Mouse (Mus musculus): Measurements from ENCODE around the gene Gm44973. TPM values are rescaled to one million over a fixed set of nuclear protein-coding genes. Genes with fewer than 3 reads are reported as not detected.
A peak's percentile ranks its signal among the peaks of the same experiment; 100 is the strongest.
"Not testable (repeated sequence)": the region's sequence is repeated elsewhere in the genome, so short reads cannot be mapped to it uniquely, and the experiment has no call there.

Gm44973 gene
- total RNA-seq, 4 experiments from 2014 or later: not detected

DNA sequence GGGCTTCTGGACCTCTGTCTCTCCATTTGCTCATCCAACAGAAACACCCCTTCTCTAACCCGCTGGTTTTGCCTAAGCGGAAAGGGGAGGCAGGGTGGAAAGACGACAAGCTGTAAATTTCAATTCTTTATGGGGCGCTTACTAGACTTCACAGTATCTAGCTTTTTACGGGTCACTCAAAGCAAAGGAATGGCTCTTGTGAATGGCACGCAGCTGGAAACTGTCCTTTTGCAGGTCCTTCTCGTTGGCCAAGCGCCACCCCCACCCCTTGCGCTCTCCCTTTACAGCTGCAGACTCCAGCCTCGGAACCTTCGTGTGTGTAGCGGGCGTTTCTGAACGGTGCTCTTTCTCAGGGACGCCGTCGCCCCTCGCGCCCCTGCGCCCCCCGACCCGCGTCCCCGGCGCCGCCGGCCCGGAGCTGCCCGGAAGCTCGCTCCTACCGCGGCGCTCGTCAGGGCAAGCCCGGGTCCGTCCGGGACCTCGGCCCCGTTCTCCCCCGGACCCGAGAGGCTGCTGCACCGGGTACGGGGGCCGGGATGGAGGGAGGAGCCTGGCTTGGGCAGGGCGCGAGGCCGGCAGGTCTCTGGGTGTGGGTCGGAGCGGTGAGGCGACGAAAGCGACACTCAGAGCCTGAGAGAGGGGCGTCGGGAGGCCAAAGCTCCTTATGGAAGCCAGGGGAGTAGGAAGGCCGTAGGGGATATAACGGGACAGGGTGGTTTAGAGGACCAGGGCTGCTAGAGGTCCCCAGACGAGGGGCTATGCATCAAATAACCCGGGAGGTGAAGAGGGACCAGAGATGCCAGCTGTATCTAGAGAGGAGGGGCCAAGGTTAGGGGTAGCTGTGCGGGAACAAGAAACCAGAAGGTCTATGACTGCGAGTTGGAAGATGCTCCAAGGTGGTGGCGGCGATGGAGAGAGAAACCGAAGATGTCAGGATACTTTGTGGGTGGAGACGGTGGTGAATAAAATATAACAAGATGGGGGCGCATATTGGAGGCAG, 36.2 kb downstream of the Gm44973 start, which contains the start of gene Zfp580:
TSS of gene Zfp580 (plus strand) at position 346 of the 1,000 bp plus-strand sequence.
- DNase-seq (ENCODE audit: low spot score in 2 of 2): peak in 1 of 2 experiments; percentile 76

DNA sequence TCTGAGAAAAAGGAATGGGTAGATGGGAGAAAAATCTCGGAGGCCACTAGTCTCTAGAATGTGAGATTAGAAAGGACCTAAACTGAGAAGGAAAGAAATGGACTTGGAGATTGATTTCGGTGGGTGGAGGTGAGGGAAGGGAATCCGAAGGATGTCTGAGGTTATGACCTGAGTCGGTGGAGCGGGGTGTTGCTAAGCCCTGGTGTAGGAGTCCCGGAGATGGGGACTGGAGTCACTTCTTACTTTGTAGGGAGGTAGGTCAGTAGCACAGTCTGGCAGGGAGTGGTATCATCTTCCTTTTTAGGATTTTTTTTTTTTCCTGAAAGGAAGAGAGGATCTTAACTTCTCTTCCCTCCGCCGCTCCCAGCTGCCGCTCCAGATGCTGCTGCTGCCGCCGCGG, 37.1 kb downstream of the Gm44973 start:
- no peak for DNase-seq (ENCODE audit: low spot score in 2 of 2)

DNA sequence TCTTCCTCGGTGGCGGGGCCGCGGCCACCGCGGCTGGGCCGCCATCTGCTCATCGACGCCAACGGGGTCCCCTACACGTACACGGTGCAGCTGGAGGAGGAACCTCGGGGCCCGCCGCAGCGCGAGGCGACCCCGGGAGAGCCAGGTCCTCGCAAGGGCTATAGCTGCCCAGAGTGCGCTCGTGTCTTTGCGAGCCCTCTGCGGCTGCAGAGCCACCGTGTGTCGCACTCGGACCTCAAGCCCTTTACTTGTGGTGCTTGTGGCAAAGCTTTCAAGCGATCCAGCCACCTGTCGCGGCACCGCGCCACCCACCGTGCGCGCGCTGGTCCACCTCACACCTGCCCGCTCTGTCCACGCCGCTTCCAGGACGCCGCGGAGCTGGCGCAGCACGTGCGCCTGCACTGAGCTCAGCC, 37.6 kb downstream of the Gm44973 start:
- no peak for DNase-seq (ENCODE audit: low spot score in 2 of 2)

DNA sequence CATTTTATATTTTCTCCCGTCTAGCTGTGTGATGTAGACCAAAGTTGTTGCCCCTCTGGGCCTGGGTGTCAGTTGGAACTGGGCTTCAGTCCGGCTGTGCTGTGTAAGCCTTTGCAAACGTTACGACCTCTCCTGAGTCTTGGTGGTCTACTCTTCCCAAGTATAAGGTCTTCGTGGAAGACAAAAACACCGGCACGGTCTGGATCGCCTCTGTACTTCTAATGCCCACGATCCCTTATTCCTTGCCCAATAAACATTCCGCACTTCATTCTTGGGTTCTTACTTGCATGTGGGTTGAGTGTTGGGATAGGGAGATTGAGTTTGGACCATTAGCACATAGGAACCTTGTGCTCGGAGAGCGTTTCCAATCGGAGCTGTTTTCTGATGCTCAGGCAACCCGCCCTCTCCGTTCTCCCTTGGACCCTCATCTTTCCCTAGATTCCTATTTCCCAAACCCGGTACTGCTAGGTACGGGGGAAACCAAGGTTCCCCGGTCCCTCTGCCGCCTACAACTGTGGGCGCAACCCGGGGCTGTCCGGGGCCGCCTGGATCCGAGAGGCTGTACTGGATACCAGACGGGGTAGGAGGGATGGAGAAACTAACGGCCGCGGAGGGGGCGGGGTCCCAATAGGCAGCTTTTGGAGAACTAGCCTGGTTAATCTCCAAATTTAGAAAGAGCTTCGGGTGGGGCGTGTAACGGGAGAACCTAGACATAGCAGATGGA, 38.3 kb downstream of the Gm44973 start:
- DNase-seq (ENCODE audit: low spot score in 2 of 2): no peak

DNA sequence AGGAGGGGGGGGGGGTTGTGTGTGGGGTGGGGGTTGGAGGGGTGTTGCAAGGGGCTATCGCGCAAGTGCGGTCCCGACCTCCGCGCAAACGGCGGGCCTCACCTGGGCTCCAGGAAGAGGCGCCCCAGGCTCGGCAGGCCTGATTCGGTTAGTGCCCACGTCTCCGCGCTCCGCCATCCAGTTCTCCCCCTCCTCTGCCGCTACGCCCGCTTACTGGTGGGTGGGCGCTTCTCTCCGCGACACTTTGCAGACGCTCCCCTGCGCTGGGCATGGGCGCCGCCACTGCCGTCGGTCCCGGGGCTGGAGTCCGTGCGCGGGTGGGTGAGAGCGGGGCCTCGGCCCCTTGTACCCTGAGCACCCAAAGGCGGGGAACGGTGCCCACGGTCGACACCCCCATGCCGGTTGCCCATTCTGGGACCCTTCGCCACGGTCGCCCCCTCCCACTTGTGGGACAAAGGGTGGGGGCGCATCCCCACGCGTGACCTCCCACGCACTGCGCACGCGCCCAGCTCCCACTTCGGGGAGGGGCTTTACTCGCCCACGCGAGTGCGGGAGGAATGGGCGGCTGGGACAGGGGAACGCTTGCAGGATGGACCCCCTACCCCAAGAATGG, 41.5 kb downstream of the Gm44973 start:
- DNase-seq (ENCODE audit: low spot score in 2 of 2): peak in 1 of 2 experiments; percentile 54

DNA sequence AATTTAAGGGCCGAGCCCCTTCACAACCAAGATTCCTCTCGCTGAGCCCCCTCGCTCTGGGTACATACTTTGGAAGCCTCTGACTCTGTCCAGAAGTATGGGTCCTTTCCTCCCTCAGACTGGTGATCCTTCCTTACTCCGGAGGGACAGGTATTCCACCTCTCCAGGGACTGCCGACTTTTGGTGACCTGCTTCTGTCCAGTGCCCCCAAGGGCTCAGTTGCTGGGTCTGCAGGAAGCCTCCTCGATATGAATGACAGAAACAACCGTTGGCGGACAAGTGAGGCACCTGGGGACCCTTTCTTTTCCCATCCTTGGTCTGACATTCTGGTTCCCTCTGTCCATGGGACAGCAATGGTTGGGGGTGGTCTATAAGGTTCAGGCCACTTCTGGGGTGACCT, 42.1 kb downstream of the Gm44973 start:
- DNase-seq (ENCODE audit: low spot score in 2 of 2): no peak

DNA sequence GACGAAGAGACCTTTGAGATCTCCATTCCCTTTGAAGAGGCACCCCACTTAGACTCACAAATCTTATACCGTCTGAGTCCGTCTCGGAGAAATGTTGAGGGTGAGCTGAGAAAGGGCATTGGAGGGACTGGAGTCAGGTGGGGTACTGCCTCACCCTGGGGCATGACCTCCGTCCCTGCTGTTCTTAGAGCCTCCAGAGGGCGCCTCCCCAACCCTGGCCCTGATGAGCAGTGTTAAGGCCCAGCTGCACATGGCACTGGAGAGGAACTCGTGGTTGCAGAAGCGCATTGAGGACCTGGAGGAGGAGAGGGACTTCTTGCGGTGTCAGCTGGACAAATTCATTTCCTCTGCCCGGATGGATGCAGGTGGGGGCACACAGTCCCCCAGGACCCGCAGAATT, 42.5 kb downstream of the Gm44973 start:
- no peak for DNase-seq (ENCODE audit: low spot score in 2 of 2)

DNA sequence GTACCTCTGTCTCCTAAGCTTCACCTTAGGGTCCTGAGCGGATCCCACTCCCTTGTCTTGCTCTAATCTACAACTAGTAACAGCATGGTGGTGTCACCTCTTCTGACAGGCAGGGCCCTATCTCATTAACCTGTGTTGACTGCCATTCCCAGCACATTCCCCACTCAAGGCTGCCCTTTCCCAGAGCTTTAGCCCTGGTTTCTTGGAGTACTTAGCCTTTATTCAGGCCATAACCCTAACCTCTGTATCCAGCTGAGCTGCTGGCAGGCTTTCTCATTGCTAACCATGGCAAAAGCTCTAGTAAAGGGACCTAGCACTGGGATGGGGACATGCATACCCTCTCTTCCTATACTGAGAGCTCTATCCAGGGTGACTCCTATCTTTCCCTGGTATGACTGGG, 43.3 kb downstream of the Gm44973 start:
- no peak for DNase-seq (ENCODE audit: low spot score in 2 of 2)

DNA sequence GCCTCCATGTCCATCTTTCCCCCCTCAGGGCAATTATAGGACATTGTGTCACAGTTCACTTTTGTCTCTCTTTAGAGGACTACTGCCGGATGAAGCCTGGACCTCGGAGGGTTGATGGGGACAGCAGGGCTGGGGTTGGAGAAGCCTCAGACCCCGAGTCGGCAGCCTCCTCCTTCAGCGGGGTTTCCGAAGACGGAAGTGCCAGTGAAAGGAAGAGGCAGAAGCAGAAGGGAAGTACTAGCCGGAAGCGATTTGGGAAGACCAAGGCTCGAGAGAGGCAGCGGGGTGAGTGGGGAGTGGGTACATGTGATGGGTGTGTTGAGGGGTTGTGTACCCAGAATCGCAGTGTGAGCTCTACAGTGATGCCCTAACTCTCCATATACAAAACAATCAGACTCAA, 44.1 kb downstream of the Gm44973 start:
- DNase-seq (ENCODE audit: low spot score in 2 of 2): no peak

DNA sequence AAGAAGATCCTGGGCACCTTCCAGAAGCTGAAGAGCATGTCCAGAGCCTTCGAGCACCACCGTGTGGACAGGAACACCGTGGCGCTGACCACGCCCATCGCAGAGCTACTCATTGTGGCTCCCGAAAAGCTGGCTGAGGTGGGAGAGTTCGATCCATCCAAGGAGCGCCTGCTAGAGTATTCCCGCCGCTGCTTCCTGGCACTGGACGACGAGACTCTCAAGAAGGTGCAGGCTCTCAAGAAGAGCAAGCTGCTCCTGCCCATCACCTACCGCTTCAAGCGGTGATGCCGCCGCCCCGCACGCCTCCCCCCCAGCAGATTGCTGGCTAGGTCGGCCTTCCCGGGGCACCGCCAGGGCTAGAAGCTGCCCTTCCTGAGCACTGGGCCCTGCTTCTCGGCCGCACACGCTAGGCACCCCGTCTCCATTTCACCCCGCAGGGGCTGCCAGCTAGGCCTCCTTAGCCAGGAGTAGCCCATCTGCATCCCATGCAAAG, 45.0 kb downstream of the Gm44973 start:
- DNase-seq (ENCODE audit: low spot score in 2 of 2): peak in 1 of 2 experiments; percentile 82

DNA sequence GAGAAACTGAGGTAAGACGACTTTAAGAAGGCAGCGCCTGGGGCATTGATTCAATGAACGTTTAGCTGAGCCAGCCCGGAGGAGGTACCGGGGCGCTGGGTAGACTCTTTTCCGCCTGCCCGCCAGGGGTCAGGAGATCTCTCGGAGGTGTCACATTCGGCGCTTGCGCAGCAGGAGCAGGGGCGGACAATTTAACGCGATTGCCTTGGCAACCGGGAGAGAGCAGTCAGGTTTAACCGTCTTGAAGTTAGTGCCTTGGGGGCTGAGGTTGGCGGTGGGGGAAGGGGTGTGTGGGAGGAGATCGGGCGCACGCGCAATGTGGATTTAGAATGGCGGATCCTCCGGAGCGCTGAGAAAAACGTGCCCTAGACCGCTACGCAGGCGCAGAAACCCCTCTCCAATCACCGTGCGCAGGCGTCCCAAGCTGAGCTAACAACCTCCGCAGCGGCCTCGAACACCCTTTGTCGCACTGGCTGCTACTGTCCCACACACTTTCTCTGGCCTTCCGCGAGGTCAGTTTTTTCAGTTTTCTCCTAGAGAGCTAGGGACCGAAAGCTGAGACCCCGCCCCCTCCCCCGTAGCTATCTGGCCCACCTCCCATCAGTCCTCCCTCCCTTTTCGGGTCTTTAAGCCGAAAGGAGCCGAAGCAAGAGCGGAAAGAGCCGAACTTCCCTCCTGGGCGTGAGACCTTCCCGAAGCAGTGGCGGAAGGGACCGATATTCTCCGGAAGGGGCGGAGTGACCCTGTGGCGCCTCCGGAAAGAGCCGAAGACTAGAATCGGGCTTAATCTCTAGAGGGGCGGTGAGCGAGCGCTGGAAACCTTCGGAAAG, 45.9 kb downstream of the Gm44973 start:
- DNase-seq (ENCODE audit: low spot score in 2 of 2): peak; percentile 96 to 98

DNA sequence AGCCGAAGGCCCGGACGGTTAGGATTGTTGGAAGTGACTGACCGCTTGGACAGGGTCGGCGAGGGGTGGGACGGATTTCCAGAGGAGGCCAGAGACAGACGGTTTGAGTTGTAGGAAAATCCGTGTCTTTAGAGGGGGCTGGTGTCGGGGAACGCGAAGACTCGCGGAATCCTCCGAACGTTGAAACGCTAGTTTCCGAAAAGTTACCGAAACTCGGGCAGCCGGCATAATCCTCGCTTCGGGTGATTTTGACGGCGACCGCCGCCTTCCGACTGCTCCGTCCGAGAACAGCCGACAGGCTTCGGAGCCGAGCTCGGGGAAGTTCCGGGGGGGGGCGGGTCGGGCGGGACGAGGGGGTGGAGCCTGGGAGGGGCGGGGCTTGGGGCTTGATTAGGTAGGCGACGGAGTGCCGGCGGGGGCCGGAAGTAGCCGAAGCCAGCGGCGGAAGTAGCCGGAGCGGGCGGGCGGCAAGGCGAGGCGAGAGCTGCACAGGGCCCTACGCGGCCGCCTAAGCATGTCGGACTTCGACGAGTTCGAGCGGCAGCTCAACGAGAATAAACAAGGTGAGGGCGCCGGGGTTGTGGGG, 46.6 kb downstream of the Gm44973 start, which contains the start of gene U2af2:
TSS of gene U2af2 (plus strand) at position 370 of the 586 bp plus-strand sequence.
- DNase-seq (ENCODE audit: low spot score in 2 of 2): peak; percentile 82 to 92

DNA sequence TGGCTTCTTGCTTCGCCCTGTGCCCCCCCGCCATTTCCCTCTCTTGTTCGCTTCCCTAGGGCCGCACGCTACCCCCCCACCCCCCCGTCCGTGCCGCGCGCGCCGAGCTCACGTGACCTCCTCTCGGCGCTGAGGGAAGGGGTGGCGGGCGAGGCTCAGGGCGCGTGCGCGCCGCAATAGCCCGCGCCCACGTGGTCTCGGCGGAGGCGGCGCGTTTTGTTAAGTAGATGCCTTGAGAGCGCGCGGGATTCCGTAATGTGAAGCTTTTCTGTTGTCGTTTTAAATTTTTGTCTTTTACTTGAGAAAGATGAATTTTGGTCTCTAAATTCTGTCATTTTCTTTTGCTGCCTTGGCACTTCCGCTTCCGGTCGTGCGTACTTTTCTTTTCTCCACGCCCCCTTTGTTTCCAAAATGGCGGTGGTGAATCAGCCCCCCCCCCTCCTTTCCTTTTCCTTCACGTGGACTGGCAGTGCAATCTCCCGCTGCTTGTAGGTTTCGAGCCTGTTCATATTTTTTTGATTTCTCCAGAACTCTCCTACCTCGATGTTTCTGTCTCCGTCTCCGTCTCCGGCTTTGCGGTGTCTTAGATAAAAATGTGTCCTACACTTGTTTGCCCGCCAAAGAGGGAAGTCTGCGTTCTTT, 47.2 kb downstream of the Gm44973 start:
- DNase-seq (ENCODE audit: low spot score in 2 of 2): no peak

DNA sequence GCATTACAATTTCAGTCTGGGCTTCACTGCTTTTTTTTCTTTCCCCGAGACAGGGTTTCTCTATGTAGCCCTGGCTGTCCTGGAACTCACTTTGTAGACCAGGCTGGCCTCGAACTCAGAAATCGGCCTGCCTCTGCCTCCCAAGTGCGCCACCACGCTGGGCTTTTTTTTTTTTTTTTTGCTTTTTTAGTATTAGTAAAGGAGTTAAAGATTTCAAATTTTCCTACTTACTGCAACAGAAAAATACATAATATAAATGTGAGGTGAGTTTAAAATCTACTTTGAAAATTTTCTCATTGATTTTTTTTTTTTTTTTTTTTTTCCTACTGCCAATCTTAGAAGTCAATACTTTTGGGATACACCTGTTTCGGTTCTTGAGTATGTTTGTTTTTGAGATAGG, 49.6 kb downstream of the Gm44973 start:
- DNase-seq (ENCODE audit: low spot score in 2 of 2): no peak

DNA sequence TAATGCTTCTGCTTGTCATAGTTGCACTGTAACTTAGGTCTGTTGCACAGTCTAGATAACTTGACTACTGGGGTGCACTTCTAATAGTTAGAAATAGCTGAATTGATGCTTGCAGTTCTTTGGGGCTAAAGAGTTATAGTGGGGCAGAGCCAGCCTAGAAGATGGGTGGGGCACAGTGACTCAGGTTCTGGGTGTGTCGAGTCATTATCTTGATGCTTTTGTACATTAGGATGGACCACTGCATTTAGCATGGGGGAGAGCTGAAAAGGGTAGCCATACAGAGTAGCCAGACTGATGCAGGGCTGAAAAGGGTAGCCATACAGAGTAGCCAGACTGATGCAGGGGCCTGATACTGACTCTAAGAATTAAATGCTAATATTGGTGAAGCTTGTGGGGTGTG, 58.3 kb downstream of the Gm44973 start:
- no peak for DNase-seq (ENCODE audit: low spot score in 2 of 2)

DNA sequence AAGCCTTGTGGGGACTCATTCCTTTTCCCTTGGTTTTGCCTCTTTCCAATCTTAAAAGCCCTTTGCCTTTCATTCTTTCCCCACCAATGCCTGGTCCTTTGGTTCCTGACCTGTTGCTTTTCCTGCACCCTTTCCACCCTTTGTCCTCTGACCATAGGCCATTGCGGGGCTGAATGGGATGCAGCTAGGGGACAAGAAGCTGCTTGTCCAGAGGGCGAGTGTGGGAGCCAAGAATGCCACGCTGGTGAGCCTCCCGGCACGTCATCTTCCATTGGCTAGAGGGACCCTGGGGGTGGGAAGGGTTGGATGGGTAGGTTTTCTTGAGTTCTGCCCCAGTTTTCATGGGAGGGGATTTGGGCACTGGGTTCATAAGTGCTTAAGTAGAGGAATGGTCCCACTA, 59.7 kb downstream of the Gm44973 start:
- no peak for DNase-seq (ENCODE audit: low spot score in 2 of 2)

DNA sequence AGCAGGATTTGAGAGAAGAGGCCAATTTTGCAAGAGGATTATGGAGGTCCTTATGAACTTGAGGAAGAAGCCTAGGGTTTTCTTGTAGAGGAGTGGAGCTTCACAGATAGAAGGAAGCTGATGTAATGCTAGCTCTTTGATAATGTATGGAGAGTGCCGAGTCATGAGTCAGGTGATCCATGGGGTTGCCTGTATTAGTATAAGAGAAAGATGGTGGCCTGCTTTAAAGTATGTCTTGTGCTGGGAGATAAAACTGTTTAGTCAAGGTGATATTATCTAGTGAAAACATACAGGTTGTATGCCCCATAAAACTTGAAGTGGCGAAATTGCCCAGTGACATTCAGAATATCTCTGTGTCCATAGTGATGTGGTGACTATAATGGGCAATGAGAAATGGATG, 61.6 kb downstream of the Gm44973 start:
- DNase-seq (ENCODE audit: low spot score in 2 of 2): no peak

DNA sequence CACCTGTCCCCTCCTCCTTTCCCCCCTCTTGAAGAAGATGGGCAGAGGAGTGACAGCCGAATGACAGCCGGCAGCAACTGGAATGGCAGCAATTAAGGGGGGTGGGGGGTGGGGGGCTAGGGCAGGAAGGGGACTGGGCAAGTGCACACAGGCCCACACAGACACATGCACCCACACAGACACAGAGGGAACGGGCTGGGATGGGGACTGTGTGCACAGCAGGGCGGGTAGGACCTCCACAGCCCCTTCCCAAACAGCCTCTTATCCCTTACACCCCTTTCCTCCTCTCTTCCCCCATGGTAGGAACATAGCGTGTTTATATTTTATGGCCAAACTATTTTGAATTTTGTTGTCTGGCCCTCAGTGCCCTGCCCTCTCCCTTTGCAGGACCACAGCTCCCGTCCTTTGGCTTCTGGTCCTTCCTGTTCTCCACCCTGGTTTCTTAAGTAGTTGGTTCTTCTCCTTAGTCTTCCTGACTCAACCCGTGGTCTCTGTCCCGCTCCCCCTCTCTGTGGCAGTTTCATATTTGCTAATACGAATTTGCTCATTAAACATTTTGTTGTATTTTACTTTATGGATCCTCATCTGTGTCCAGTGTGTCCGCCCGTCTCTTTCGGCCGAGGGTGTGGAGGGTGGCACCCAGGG, 64.2 kb downstream of the Gm44973 start:
- not testable (repeated sequence) for DNase-seq (ENCODE audit: low spot score in 2 of 2)

Measured in left cerebral cortex, adult 8-10 months (tissue).